Mouse (Mus musculus) layer of hippocampus, adult 9-11 months (tissue): ENCODE measurements around the gene Sugp2.

ENCODE experiments used
- DNase-seq: peaks from one replicate; pipeline ENCODE4 v3.0.0; 2022

Gene Sugp2

GRCm38 (mm10) chr8:70283136-70284077 lies 49.4 kb downstream of the Sugp2 start:
- DNase-seq, result no peak

- no peak for DNase-seq
Observed at GRCm38 (mm10) chr8:70284421-70284820, 50.4 kb downstream of the Sugp2 start.

- no peak for DNase-seq
Observed at GRCm38 (mm10) chr8:70285304-70285703, 51.3 kb downstream of the Sugp2 start.

- no peak for DNase-seq
Observed at GRCm38 (mm10) chr8:70286737-70287136, 52.7 kb downstream of the Sugp2 start.

- DNase-seq, result peak; percentile 80
Observed at GRCm38 (mm10) chr8:70293988-70294405, 60.0 kb downstream of the Sugp2 start.

- DNase-seq, result no peak
Observed at GRCm38 (mm10) chr8:70300881-70301280, 66.9 kb downstream of the Sugp2 start.

GRCm38 (mm10) chr8:70302358-70302890 lies 68.4 kb downstream of the Sugp2 start, which contains the start of the genes Ddx49 and Cope:
Gene Ddx49 (minus strand): TSS chr8:70302489.
Gene Cope (plus strand): TSS chr8:70302518.
- DNase-seq, result peak; percentile 94

- no peak for DNase-seq
Observed at GRCm38 (mm10) chr8:70302901-70303300, 68.9 kb downstream of the Sugp2 start.

GRCm38 (mm10) chr8:70309311-70309710 lies 75.3 kb downstream of the Sugp2 start:
- no peak for DNase-seq

GRCm38 (mm10) chr8:70313399-70313798 lies 79.4 kb downstream of the Sugp2 start:
- no peak for DNase-seq

GRCm38 (mm10) chr8:70315624-70316510 lies 81.8 kb downstream of the Sugp2 start, which contains the start of gene Cers1:
Gene Cers1 (plus strand): TSS chr8:70315775.
- DNase-seq, result peak; percentile 88

- DNase-seq, result peak; percentile 95
Observed at GRCm38 (mm10) chr8:70316511-70317504, 82.8 kb downstream of the Sugp2 start.

- no peak for DNase-seq
Observed at GRCm38 (mm10) chr8:70317872-70318271, 83.8 kb downstream of the Sugp2 start.

- DNase-seq, result no peak
Observed at GRCm38 (mm10) chr8:70323716-70324115, 89.7 kb downstream of the Sugp2 start.

GRCm38 (mm10) chr8:70327512-70327911 lies 93.5 kb downstream of the Sugp2 start:
- DNase-seq, result no peak

GRCm38 (mm10) chr8:70329124-70329834 lies 95.3 kb downstream of the Sugp2 start, which contains the start of gene Gdf1:
Gene Gdf1 (plus strand): TSS chr8:70329817.
- no peak for DNase-seq
